Mouse (Mus musculus): Measurements from ENCODE around the gene Spta1. TPM values are rescaled to one million over a fixed set of nuclear protein-coding genes. Genes with fewer than 3 reads are reported as not detected.

Gene Spta1
- total RNA-seq (2021): 10 to 100 TPM in 1 of 2 experiments, 1 to 10 TPM in 1; 9.8 to 13.5 TPM

DNA sequence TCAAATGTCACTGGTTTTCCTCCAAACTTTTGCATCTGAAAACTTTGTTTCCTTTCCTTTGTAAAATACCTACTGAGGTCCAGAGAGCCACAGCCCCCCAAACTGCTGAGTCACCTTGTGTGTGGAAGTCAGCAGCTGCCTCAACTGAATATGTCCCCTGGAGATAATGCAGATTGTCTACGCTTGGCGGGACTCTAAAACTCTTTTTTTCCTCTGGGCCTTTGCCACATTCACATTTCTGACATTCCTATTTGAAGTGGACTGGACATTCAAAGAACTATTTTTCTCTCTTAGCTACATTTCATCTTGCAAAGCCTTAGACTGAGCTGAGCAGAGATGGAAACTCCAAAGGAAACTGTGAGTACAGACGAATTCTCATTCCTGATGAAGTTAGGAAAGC is at the start of gene Spta1:
Gene Spta1 (plus strand): TSS at position 172 of the 400 bp plus-strand sequence.
- DNase-seq: peak; percentile 25

DNA sequence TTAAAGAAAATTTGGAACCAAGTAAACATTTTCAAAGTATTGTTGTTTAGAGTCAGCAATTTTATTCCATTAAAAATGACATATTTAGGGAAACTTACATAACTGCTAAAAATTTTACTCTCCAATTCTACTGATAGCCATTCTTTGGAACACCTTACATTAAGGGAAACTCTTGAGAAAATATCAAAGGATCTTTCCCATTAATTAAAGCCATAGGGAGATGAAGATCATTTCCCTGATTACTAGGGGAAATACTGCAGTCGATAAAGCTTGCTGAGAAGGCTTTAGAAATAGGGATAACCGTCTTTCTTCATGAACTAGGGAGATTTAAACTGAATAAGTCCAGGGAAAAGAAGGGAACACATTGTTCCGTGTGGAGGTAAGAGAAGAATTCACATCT is 41.4 kb upstream of the Spta1 start, which contains the start of gene Olfr424:
Gene Olfr424 (plus strand): TSS at position 301 of the 400 bp plus-strand sequence.
- no peak for DNase-seq

DNA sequence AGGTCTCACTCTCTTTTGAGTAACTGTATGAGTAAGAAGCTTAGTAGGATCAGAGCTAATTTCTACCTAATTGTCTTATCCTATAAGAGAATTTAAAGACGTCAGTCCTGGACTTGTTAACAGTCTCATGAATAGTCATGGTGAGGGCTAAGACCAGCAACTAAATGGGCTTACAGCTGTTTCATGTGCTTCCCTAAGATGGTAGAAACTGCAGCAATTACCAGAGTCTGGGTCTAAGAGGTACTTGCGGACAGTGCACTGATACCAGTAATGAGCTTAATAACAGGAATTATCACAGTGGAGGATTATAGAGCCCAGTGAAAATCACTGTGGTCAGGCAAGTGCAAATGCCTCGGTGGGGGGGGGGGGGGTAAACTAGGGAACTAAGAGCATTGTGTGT is 40.6 kb upstream of the Spta1 start:
- no peak for DNase-seq

DNA sequence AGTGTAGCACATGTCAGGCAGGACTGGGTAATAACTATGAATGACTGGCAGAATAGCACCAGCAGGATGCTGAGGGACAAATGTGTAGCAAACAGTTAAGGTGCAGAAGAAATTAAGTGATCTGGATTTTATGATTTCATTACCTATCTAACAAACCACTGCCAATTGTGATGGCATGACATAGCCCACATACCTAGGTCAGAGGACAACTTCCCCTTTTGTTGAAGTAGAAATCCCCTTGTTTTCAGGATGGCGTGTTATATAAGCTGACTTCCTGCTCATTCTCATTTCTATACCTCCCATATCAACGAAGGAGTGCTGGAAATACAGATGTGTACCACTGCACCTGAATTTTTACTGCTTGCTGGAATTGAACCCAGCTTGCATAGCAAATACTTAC is 31.2 kb upstream of the Spta1 start:
- no peak for DNase-seq

DNA sequence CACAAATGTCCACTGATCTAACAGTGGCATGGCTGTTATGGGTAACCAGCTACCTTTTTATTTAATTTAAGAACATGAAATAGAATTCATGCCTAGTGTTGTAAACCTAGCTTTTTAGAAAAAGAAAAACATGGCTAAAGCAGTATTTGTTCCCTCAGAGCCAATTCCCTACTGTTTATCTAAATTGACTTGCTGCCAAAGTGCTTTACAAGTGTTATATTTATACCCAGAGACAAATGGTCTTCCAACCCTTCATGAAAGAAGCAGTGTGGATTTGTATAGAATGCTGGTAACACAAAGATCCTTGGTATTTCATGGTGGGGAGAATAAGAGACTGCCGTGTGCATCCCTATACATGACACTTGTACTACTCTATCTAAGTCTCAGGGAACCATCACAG is 25.9 kb upstream of the Spta1 start:
- DNase-seq: no peak

DNA sequence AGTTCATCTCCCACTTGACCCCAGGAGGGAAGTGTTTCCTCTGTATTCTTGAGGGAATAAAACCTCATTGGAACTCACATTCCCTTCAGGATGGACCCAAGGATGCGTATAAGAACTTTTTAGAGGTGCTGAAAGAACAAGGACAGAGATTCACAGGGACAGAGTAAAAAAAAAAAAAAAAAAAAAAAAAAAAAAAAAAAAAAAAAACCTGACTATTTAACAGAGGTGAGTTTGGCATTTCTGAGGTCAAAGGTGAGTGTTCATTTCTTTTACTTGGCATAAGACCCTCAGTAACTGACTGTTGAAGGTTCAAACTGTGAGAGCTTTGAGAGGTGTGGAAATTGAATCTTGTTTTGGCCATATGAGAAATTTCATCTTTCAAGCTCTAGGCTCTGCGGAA is 23.3 kb upstream of the Spta1 start:
- no peak for DNase-seq

DNA sequence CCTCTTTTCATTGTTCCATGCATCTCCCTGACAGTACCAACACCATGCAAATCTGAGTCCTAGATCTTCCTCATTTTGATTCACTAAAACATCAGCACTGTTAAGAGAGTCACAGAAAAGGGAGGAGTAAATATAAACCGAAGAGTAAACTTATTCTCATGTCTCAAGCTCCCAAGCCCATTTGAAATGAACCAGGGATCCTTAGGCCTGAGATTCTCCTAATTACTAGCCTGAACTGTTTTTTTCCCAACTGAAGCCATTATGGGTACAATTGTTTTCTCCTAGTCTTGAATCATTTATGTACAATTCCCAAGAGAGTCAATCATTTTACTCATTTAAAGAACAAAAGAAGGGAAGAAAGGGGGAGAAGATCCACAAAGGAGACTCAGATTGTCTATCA is 17.2 kb upstream of the Spta1 start, which contains the start of gene Olfr420:
Gene Olfr420 (plus strand): TSS at position 301 of the 400 bp plus-strand sequence.
- DNase-seq: no peak

DNA sequence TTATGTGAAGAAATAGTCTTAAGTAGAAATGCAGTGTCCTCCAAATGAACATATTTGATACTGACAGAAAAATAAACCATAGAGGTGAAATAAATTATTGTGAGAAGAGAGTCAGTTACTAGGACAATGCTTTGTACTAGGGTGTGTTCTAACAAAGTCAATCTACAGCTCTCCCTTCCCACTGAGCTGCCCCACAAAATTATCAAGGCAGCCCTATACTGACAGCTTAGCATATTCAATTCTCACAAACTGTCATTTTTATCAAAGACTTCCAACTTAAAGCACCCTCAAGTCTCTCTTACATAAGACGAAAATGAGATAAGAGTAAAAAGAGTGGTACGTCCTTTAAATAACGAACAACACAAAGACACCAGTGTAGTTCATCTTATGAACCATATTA is 15.0 kb upstream of the Spta1 start:
- no peak for DNase-seq

DNA sequence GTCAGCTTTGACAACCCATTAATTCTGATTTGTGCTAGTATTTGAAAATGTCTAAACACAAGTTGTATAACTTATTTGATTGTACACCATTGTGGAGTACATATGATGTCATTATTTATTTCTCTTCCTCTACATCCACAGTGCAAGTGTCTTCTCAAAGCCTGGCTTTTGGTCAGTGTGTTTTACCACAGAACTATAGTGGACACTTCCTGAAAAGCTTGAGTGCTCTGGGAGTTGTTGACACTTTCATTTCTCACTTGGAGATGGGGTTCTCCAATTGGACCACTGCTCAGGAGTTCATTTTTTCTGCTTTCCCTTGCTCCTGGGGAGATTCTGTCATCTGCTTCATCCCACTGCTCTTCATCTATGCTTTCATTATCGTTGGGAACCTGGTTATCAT is 14.1 kb upstream of the Spta1 start:
- no peak for DNase-seq

DNA sequence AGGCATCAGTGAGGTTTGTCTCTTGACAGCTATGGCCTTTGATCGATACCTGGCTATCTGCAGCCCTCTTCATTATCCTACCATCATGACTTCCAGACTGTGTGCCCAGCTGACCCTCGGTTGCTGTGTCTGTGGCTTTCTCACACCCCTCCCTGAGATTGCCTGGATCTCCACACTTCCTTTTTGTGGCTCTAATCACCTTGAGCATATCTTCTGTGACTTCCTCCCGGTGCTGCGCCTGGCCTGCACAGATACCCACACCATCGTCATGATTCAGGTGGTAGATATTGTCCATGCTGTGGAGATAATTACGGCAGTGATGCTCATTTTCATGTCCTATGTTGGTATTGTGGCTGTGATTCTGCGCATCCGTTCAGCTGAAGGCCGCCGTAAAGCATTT is 13.5 kb upstream of the Spta1 start:
- DNase-seq: no peak

DNA sequence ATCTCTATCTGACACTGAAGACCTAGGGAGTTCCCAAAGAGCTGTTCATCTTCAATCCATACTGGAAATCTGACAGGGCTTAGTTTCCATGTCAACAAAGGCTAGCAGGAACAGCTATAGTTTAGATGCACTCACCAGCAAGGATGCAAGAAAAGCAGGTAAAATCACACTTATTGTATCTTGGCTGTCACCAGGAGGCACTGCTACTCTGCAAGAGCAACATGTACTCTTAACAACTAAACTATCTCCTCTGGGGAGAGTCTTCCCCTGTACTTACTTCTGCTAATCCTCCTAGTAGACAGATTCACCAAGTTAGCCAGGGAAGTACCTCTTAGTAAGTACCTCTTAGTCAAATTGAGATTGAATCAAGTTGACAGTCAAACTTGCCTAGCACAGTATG is 3.6 kb upstream of the Spta1 start:
- no peak for DNase-seq

DNA sequence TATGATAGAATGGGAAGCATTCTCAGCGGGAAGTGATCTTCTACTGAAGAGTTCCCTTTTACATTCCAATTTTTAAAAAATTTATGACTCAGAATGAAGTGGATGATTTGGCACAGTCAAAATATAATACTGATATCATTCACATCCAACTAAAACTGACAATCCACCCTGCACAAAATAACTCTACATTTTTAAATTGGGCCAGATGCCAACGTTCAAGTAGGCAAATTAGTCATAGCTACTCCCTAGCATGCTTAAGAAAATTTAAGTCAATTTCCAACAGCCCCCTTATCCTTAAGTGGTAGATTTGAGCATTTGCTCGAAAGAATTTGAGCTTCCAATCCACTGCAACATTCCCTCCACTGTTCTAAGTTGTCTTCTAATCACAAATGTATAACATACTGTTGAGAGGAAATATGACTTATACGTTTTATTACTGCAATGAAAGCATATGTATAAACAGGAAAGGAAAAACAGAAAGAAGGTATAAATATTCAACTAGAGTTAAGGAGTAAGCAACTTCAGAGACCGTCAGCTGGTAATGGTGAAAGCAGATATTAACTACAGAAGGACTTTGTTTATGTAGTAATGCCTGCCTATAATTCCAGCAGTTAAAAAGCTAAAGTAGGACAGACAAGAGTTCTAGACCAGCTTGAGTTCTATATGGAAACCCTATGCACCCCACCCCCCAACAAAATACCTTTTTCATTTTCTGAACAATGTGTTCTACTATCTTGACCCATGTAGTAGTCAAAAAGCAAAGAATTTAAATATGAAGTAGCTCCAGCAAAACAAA is 1.7 kb upstream of the Spta1 start:
- DNase-seq: no peak

DNA sequence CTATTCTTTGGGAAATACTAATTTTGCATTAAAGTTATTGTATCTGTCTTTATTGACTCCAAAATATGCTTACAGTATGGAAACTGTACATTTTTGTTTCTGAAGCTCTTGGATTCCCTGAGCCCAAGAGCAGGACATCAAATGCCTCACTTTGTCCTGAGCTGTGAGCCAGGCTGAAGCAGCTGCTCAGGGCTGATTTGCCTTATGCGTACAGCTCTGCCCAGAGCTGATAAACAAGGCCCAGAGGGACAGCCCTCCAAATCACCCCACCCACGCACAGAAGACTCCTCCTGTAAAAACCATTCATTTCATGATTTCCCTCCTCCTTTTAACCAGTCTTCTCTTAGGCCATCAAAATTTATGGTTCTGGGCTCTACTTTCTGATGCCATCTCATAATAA is 1.0 kb upstream of the Spta1 start:
- peak; percentile 26 for DNase-seq

DNA sequence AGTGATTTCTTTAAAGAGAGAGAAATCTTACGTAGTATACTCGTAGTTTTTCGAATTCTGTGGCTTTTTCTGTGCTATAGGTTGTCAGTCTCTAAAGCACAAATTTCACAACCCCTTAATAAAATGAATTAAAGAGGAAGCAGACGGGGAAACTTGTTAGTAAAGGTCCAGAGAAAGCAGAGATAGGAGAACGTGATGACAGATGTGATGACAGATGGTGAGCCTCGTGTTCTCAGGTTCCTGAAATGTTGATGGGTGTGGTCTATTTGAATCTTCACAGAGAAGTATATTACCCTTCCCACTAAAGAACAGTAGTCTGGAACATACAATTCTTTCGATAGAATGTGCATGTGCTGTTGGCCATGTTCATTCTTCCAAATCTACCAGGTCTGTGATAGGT is 32.1 kb downstream of the Spta1 start:
- no peak for DNase-seq

DNA sequence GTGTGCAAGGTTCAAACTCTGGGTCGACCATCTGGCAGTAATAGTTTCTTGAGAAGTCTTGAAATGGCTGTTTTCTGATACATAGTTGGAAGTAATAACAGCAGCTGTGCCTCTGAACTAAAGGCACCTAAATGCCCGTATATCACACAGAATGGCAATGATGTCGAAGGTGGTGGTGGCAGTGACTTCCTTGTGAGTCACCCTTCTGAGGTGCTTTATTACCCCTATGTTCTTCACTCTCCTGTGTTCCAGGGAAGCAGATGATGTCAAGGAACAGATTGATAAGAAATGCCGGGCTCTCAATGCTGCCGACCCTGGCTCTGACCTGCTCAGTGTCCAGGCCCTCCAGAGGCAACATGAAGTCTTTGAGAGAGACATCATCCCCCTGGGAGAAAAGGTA is 39.7 kb downstream of the Spta1 start:
- no peak for DNase-seq

DNA sequence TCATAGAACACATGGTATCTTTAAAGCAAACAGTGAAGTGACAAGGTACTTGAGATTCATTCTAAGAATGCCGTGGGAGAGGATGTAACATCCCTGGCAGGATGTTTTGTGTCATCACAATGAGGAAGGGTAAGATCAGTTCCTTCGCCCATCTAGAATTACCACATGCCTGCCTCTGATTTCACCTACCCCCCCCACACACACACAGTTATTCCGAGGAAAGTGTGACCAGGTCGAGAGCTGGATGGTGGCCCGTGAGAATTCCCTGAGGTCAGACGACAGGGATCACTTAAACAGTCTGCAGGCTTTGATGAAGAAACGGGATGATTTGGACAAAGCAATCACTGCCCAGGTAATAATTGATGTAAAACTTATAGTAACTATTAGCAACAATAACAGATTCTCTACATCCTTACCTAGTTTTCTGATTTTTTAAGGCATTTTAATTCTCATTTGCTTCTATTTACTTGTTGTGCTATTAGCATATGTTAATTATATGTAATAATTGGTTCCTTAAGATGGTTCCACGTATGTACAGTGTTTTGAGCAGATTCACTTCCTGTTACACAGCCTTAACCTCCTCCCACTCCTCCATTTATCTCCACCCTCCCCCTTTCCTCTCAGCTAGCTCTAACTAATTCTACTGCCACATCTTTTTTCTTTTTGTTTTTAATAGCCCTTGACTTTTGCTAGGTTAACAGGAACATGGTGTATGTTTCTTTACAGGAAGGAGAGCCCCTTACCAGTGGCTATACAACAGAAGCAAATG is 42.9 kb downstream of the Spta1 start:
- DNase-seq: no peak

DNA sequence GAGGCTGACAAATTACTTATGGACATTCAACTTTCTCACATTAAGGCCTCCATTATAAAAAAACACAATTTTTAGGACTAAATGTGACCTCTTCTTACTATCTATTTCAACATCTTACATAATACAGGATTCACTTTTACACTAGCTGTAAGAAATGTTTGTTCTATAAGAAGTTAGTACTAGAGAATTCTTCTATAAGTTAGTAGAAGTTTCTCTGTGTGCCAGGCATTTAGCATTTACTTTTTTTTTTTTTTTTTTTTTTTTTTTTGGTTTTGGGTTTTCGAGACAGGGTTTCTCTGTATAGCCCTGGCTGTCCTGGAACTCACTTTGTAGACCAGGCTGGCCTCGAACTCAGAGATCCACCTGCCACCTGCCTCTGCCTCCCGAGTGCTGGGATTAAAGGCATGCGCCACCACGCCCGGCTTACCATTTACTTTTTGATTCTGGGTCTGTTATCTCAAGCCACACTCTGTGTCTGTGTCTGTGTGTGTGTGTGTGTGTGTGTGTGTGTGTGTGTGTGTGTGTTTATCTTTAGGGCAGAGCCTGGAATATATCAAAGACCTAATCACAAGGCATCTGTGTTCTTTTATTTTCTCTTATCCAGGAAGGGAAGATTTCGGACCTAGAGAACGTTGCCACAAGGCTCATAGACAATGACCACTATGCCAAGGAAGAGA is 44.1 kb downstream of the Spta1 start:
- no peak for DNase-seq

DNA sequence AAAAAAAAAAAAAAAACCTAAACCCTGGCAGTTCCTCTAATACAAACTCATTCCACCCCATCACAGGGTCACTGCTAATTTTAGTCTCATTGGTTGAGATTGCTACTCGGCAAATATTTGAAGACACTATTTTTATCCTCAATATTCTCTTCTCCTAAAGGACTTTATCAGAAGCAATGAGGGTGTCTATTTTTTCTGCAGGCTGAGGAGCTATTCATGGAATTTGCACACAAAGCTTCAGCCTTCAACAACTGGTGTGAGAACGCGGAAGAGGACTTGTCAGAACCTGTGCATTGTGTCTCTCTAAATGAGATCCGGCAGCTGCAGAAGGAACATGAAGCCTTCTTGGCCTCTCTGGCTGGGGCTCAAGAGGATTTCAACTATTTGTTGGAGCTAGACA is 67.3 kb downstream of the Spta1 start:
- no peak for DNase-seq

DNA sequence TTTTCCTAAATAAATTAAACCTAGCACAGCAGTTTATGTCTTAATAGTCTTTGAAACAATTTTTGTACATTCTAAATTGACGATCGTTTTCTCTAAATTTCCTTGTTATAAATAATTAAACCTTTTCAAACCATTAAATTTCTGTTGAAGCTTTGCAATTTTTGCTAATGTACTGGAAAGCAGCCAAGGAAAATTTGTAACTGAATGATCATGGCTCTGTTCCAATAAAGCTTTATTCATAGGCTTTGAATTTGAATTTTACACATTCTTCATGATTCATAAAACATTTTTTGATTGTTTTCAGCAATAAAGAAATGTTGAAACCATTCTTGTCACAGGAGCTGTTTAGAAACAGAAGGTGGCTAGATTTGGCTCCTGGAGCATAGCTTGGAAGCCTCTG is 72.0 kb downstream of the Spta1 start:
- no peak for DNase-seq

DNA sequence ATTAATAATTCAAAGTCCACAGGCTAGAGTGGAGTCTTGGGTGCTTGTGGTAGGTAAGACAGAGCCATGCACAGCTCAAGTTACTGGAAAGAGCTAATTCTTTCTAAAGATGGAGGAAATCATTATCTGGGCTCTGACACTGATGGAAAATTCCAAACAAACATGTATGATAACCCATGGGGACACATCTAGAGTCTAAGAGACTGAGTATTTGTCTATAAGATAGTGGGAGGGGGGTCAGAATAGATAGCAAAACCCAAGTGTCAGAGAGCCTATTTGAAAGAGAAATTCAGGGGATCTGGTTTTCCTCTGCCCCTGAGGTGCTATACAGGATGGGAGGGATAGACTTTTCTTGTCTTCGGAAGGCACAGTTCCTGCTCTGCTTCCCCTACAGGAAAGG is 73.5 kb downstream of the Spta1 start:
- no peak for DNase-seq

DNA sequence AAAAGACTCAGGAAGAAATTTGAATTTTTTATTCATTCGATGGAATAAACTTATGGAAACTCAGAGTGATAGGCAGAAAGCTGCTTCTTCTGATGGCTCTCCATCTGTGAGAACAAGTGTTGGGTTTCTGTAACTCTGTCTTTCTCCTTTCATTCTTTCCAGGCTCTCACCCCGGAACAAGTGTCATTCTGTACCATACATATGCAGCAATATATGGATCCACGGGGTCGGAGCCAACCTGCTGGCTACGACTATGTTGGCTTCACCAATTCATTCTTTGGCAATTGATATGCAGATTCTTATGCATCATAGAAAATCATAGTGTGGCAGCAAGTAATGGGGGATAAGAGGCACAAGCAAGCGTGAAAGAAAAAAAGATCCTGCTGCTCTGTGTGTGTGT is 74.6 kb downstream of the Spta1 start:
- DNase-seq: no peak

DNA sequence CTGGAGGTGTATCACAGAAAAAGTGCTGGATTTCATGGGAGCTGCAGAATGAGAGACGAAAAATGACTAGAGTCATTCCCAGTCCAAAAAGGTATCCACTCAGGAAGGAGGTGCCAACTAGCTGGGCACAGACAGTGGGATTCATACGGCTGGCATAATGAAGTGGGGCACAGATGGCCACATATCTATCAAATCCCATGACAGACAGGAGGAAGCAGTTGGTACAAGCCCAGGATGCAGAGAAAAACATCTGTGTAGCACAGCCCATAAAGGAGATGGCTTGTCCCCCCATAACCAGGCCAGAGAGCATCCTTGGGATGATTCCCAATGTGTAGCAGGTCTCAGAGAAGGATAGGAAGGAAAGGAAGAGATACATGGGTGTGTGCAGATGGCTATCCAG is 77.8 kb downstream of the Spta1 start:
- no peak for DNase-seq

DNA sequence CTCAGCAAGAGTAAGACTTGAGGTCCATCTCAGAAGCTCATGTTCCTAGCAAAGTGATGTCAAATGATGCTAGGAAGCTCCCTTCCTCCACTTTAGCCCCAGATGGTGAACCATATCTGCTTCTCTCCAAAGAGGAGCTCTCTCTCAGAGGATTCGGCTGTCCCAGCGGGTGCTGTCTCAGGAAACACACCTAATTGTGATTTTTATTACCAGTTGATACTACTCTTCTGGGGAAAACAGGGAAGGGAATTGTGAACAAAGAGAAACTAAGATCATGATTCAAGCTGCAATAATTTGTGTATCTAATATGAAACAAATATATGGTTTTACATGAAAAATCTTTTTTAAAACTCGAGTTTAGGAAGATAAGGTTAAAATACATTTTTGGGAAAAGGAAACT is 79.4 kb downstream of the Spta1 start, which contains the start of gene Olfr419:
Gene Olfr419 (minus strand): TSS at position 101 of the 400 bp plus-strand sequence.
- no peak for DNase-seq

Measured in heart, postnatal 4 days (tissue).